Mouse (Mus musculus) CH12.LX (cell line): ENCODE measurements around the gene H2-T3. TPM values are rescaled to one million over a fixed set of nuclear protein-coding genes. Genes with fewer than 3 reads are reported as not detected.

Source experiments
- DNase-seq: peaks from one replicate; pipeline ENCODE4 v3.0.0-alpha.2; 2013; ENCODE audit errors: extremely low read depth
- H3K27ac ChIP-seq: 2 replicates; pipeline ENCODE4 v1.5.1; 2012; ENCODE audit warnings: low read depth, mild to moderate bottlenecking, control low read depth, moderate library complexity; ENCODE audit not compliant: insufficient read depth
- H3K27me3 ChIP-seq: replicated peaks from 2 replicates; pipeline ENCODE3; 2012; ENCODE audit warnings: inconsistent platforms
- H3K36me3 ChIP-seq, 2 experiments: replicated peaks in 1 of 2; 2 replicates each; pipeline versions ENCODE3 to v1.6.1; 2012; ENCODE audit warnings: inconsistent platforms in 1 of 2, low read length in 1 of 2, mild to moderate bottlenecking in 1 of 2, mixed read lengths in 1 of 2, moderate library complexity in 1 of 2; ENCODE audit not compliant: control insufficient read depth in 1 of 2, insufficient read depth in 1 of 2
- H3K4me1 ChIP-seq, 2 experiments: 2 replicates each; pipeline ENCODE4 v1.6.1; 2012; ENCODE audit warnings: inconsistent platforms in 1 of 2, moderate library complexity in 1 of 2; ENCODE audit not compliant: insufficient read depth in 2 of 2, control insufficient read depth in 1 of 2
- H3K4me2 ChIP-seq: 2 replicates; pipeline ENCODE4 v1.6.1; 2012; ENCODE audit warnings: low read depth, mild to moderate bottlenecking, control low read depth; ENCODE audit not compliant: poor library complexity, insufficient read depth, severe bottlenecking
- H3K4me3 ChIP-seq, 3 experiments: fragments of 150-350 bp in 1 of 3; sonication (generic) in 1 of 3; replicated peaks in 1 of 3; 2 replicates each; pipeline versions ENCODE3 to v1.5.1; 2011 to 2012; ENCODE audit warnings: low read depth in 2 of 3, low read length in 2 of 3, mild to moderate bottlenecking in 2 of 3, moderate library complexity in 2 of 3, control low read depth in 1 of 3, improper control_type of control experiment in 1 of 3, inconsistent platforms in 1 of 3, mixed read lengths in 1 of 3; ENCODE audit not compliant: poor library complexity in 1 of 3
- H3K79me2 ChIP-seq: replicated peaks from 2 replicates; pipeline ENCODE4 v1.6.1; 2012; ENCODE audit warnings: mild to moderate bottlenecking, moderate library complexity; ENCODE audit not compliant: control insufficient read depth, poor library complexity, insufficient read depth, severe bottlenecking; ENCODE audit errors: extremely low read depth
- H3K9ac ChIP-seq: 2 replicates; pipeline ENCODE4 v1.6.1; 2012; ENCODE audit warnings: low read depth, mild to moderate bottlenecking, control low read depth, moderate library complexity; ENCODE audit not compliant: insufficient read depth
- H3K9me3 ChIP-seq: replicated peaks from 2 replicates; pipeline ENCODE3; 2012; ENCODE audit warnings: low read length, inconsistent platforms, mixed read lengths
- CHD1 ChIP-seq: IDR thresholded peaks from 2 replicates; pipeline ENCODE4 v1.6.1; 2012; ENCODE audit warnings: low read depth, low read length, improper control_type of control experiment, inconsistent platforms
- CHD2 ChIP-seq: IDR thresholded peaks from 2 replicates; pipeline ENCODE4 v1.6.1; 2011; ENCODE audit warnings: low read length, improper control_type of control experiment
- E2F4 ChIP-seq: IDR thresholded peaks from 2 replicates; pipeline ENCODE4 v1.6.1; 2011; ENCODE audit warnings: low read depth, low read length, improper control_type of control experiment; ENCODE audit not compliant: insufficient replicate concordance
- ELF1 ChIP-seq: IDR thresholded peaks from 2 replicates; pipeline ENCODE4 v1.6.1; 2014; ENCODE audit warnings: low read depth, mild to moderate bottlenecking, inconsistent platforms, low read length, improper control_type of control experiment
- EP300 ChIP-seq: IDR thresholded peaks from 2 replicates; pipeline ENCODE4 v1.6.1; 2011; ENCODE audit warnings: low read length, improper control_type of control experiment
- ETS1 ChIP-seq: conservative IDR thresholded peaks from 2 replicates; pipeline ENCODE4 v1.6.1; 2012; ENCODE audit warnings: low read depth, mild to moderate bottlenecking, inconsistent platforms, low read length, improper control_type of control experiment, moderate library complexity
- IRF4 ChIP-seq: IDR thresholded peaks from 2 replicates; pipeline ENCODE4 v1.6.1; 2014; ENCODE audit warnings: low read depth, mild to moderate bottlenecking, inconsistent platforms, low read length, improper control_type of control experiment
- JUN ChIP-seq: IDR thresholded peaks from 2 replicates; pipeline ENCODE4 v1.6.1; 2011; ENCODE audit warnings: low read depth, mild to moderate bottlenecking, low read length, improper control_type of control experiment, moderate library complexity; ENCODE audit not compliant: insufficient read depth
- MAFK ChIP-seq: IDR thresholded peaks from 2 replicates; pipeline ENCODE4 v1.6.1; 2011; ENCODE audit warnings: low read length, improper control_type of control experiment; ENCODE audit not compliant: insufficient replicate concordance
- NRF1 ChIP-seq: IDR thresholded peaks from 2 replicates; pipeline ENCODE4 v1.6.1; 2014; ENCODE audit warnings: low read depth, mild to moderate bottlenecking, inconsistent platforms, low read length, improper control_type of control experiment, moderate library complexity
- PAX5 ChIP-seq: IDR thresholded peaks from 2 replicates; pipeline ENCODE4 v1.6.1; 2012; ENCODE audit warnings: low read length, inconsistent platforms, mixed read lengths
- POLR2A ChIP-seq: IDR thresholded peaks from 2 replicates; pipeline ENCODE4 v1.6.1; 2011; ENCODE audit warnings: low read depth, mild to moderate bottlenecking, improper control_type of control experiment, low read length
- RCOR1 ChIP-seq: conservative IDR thresholded peaks from 2 replicates; pipeline ENCODE4 v1.6.1; 2012; ENCODE audit warnings: low read depth, mild to moderate bottlenecking, inconsistent platforms, low read length, improper control_type of control experiment
- SIN3A ChIP-seq: IDR thresholded peaks from 2 replicates; pipeline ENCODE4 v1.6.1; 2012; ENCODE audit warnings: low read length, improper control_type of control experiment, inconsistent platforms
- SMC3 ChIP-seq: IDR thresholded peaks from 2 replicates; pipeline ENCODE4 v1.6.1; 2011; ENCODE audit warnings: low read depth, low read length, improper control_type of control experiment
- TCF12 ChIP-seq: IDR thresholded peaks from 2 replicates; pipeline ENCODE4 v1.6.1; 2014; ENCODE audit warnings: low read depth, mild to moderate bottlenecking, inconsistent platforms, low read length, improper control_type of control experiment
- UBTF ChIP-seq: IDR thresholded peaks from 2 replicates; pipeline ENCODE4 v1.6.1; 2012; ENCODE audit warnings: low read depth, mild to moderate bottlenecking, inconsistent platforms, low read length, improper control_type of control experiment, moderate library complexity
- ZKSCAN1 ChIP-seq: IDR thresholded peaks from 2 replicates; pipeline ENCODE4 v1.6.1; 2012; ENCODE audit warnings: low read depth, inconsistent platforms, low read length, improper control_type of control experiment, borderline replicate concordance
- ZMIZ1 ChIP-seq: IDR thresholded peaks from 2 replicates; pipeline ENCODE4 v1.6.1; 2012; ENCODE audit warnings: low read depth, mild to moderate bottlenecking, inconsistent platforms, low read length, improper control_type of control experiment
- dilution Hi-C: fragments of 300-500 bp; cut with MboI; formaldehyde crosslinking; loops from 2 replicates; pipeline ENCODE4 v1.14.3; 2020; ENCODE audit warnings: low sequenced_read_pairs; ENCODE audit not compliant: extremely low pct_unique_long_range_greater_than_20kb, extremely low pct_ligation_motif_present
- in situ Hi-C: fragments of 300-500 bp; cut with MboI; formaldehyde crosslinking; loops from 3 replicates; pipeline ENCODE4 v1.14.3; 2019; ENCODE audit warnings: low sequenced_read_pairs, low pct_ligation_motif_present, low pct_unique_long_range_greater_than_20kb, mixed read lengths
- polyA plus RNA-seq: library from polyadenylated mRNA; unstranded; fragments of >175 nt; gene quantifications from 2 replicates; pipeline ENCODE4 v1.2.1, GENCODE M21; 2012; ENCODE audit warnings: low read depth; ENCODE audit not compliant: insufficient read length
- total RNA-seq, 2 experiments: library from RNA; depleted of rRNA; stranded (reverse); fragments of 300-350 nt in 1 of 2; fragments of >200 nt in 1 of 2; gene quantifications; 2 replicates each; pipeline ENCODE4 v1.2.3; 2012 to 2014

H2-T3 gene
- total and polyA plus RNA-seq, 3 experiments = 1.3 TPM; not detected in 2

GRCm38 (mm10) chr17:36229046-36229445, 39.0 kb upstream of the H2-T3 start:
- no peaks in the 10 kb centered on the region for H3K79me2 ChIP-seq
- H3K36me3 ChIP-seq = no peaks in the 10 kb centered on the region
- H3K27ac ChIP-seq = no peak overlapping the region
- no peak overlapping the region for H3K4me2 ChIP-seq
- dilution Hi-C loops = no loop called here
- no peak for DNase-seq
- H3K4me1 ChIP-seq = no peaks in the 10 kb centered on the region
- TF ChIP-seq E2F4 (no peak), POLR2A (no peak), RCOR1 (no peak), IRF4 (no peak)
- H3K27me3 ChIP-seq = peaks cover 9% of the 10 kb centered on the region
- in situ Hi-C loops = no loop called here
- peaks cover 5% of the 10 kb centered on the region for H3K9me3 ChIP-seq
- no peak overlapping the region for H3K4me3 ChIP-seq
- H3K9ac ChIP-seq = no peak overlapping the region

GRCm38 (mm10) chr17:36226921-36227320, 36.8 kb upstream of the H2-T3 start:
- Histone ChIP-seq H3K36me3 (no peaks in the 10 kb centered on the region), H3K27ac (no peak overlapping the region), H3K9me3 (peaks cover 3% of the 10 kb centered on the region)
- TF ChIP-seq SIN3A = no peak
- no peak for TF ChIP-seq PAX5
- no peak for TF ChIP-seq NRF1
- TF ChIP-seq ETS1 = no peak
- TF ChIP-seq ZMIZ1 = no peak
- TF ChIP-seq SMC3 = no peak
- TF ChIP-seq JUN = no peak
- TF ChIP-seq UBTF = no peak
- TF ChIP-seq MAFK = no peak
- no peak for TF ChIP-seq CHD2
- TF ChIP-seq ZKSCAN1 = no peak
- no peak for TF ChIP-seq CHD1
- TF ChIP-seq EP300 = no peak
- no peak for TF ChIP-seq POLR2A
- no peak for TF ChIP-seq ELF1
- no peak for TF ChIP-seq TCF12
- TF ChIP-seq, all 38 proteins: peak for 0
- H3K79me2 ChIP-seq = no peaks in the 10 kb centered on the region
- H3K9ac ChIP-seq = no peak overlapping the region
- H3K4me1 ChIP-seq = no peaks in the 10 kb centered on the region
- H3K27me3 ChIP-seq = peaks cover 4% of the 10 kb centered on the region
- no peak for DNase-seq
- no peak overlapping the region for H3K4me3 ChIP-seq
- dilution Hi-C loops = no loop called here
- in situ Hi-C loops = no loop called here
- H3K4me2 ChIP-seq = no peak overlapping the region
